Mouse (Mus musculus) embryonic facial prominence, embryonic 11.5 days (tissue): ENCODE data around the gene Pou6f1. TPM values are rescaled to one million over a fixed set of nuclear protein-coding genes. Genes with fewer than 3 reads are reported as not detected.
"Not testable (repeated sequence)": the region's sequence is repeated elsewhere in the genome, so short reads cannot be mapped to it uniquely, and the experiment has no call there.

Source experiments
- ATAC-seq: fragments of 200-750 bp; cut with Nextera tagmentation; replicated peaks from 2 replicates; pipeline ENCODE4 v1.8.0; 2017; ENCODE audit warnings: low read depth; ENCODE audit not compliant: insufficient number of reproducible peaks, low FRiP score, low TSS enrichment
- DNase-seq: peaks from one replicate; pipeline ENCODE4 v3.0.0-alpha.2; 2015; ENCODE audit warnings: low spot score
- H3K27ac ChIP-seq: fragments of 300-500 bp; sonication (generic); replicated peaks from 2 replicates; pipeline ENCODE4 v1.5.1; 2014; ENCODE audit warnings: mild to moderate bottlenecking, low read depth, low read length, control low read depth
- H3K27me3 ChIP-seq: fragments of 300-500 bp; sonication (generic); 2 replicates; pipeline ENCODE4 v1.6.1; 2014; ENCODE audit warnings: mild to moderate bottlenecking, low read length, moderate library complexity, mixed read lengths; ENCODE audit not compliant: control insufficient read depth, insufficient read depth
- H3K36me3 ChIP-seq: fragments of 300-500 bp; sonication (generic); replicated peaks from 2 replicates; pipeline ENCODE4 v1.6.1; 2014; ENCODE audit warnings: low read depth, mild to moderate bottlenecking, low read length, moderate library complexity, mixed read lengths; ENCODE audit not compliant: control insufficient read depth, insufficient read depth
- H3K4me1 ChIP-seq: fragments of 300-500 bp; sonication (generic); 2 replicates; pipeline ENCODE4 v1.6.1; 2014; ENCODE audit warnings: low read length, mixed read lengths; ENCODE audit not compliant: control insufficient read depth, insufficient read depth
- H3K4me2 ChIP-seq: fragments of 300-500 bp; sonication (generic); 2 replicates; pipeline ENCODE4 v1.6.1; 2014; ENCODE audit warnings: low read depth, mild to moderate bottlenecking, control low read depth, low read length, moderate library complexity
- H3K4me3 ChIP-seq: fragments of 300-500 bp; sonication (generic); 2 replicates; pipeline ENCODE4 v1.5.1; 2014; ENCODE audit warnings: low read depth, low read length, control low read depth
- H3K9ac ChIP-seq: fragments of 300-500 bp; sonication (generic); replicated peaks from 2 replicates; pipeline ENCODE4 v1.6.1; 2014; ENCODE audit warnings: mild to moderate bottlenecking, control low read depth, low read length
- H3K9me3 ChIP-seq: fragments of 300-500 bp; sonication (generic); replicated peaks from 2 replicates; pipeline ENCODE4 v1.6.1; 2016; ENCODE audit warnings: mild to moderate bottlenecking, low read length, inconsistent platforms, mixed read lengths; ENCODE audit not compliant: control insufficient read depth
- WGBS: fragments of 180-500 bp; shearing (Covaris S2); extraction: QIAGEN DNeasy Blood & Tissue Kit; methylation state at CpG from one replicate; pipeline ENCODE4 v1.1.7; 2014; 5-methylcytosine and 5-hydroxymethylcytosine counted together
- polyA plus RNA-seq: library from polyadenylated mRNA; unstranded; fragments of >200 nt; fragmentation: Nextera tagmentation; extraction: Ambion mirVana; gene quantifications from 2 replicates; pipeline ENCODE4 v1.2.1, GENCODE M21; 2014

Pou6f1 gene
- polyA plus RNA-seq, 1 experiment from 2014 or later, result 5.9 TPM

DNA sequence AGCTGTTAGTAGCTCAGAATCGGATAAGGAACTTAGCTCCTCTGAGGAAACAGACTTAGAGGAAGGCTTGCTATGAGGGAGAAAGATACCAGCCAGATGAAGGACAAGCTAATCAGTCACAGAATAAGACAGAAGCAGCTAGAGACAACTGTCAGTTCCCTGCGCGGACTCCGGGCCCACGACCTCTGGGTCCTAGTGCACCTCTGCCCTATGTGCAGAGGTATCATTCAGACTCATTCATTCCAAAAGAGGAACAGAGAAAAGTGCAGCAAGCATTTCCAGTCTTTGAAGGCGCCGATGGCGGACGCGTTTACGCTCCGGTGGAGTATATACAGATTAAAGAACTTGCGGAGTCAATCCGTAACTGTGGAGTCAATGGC, 56.1 kb downstream of the Pou6f1 start:
- H3K36me3 ChIP-seq, H3K4me1 ChIP-seq, H3K4me2 ChIP-seq, DNase-seq, ATAC-seq, H3K27ac ChIP-seq, H3K27me3 ChIP-seq, H3K9me3 ChIP-seq, H3K4me3 ChIP-seq, H3K9ac ChIP-seq: not testable (repeated sequence)
- 96% methylated on average over 12 of the region's 14 CpGs for WGBS

DNA sequence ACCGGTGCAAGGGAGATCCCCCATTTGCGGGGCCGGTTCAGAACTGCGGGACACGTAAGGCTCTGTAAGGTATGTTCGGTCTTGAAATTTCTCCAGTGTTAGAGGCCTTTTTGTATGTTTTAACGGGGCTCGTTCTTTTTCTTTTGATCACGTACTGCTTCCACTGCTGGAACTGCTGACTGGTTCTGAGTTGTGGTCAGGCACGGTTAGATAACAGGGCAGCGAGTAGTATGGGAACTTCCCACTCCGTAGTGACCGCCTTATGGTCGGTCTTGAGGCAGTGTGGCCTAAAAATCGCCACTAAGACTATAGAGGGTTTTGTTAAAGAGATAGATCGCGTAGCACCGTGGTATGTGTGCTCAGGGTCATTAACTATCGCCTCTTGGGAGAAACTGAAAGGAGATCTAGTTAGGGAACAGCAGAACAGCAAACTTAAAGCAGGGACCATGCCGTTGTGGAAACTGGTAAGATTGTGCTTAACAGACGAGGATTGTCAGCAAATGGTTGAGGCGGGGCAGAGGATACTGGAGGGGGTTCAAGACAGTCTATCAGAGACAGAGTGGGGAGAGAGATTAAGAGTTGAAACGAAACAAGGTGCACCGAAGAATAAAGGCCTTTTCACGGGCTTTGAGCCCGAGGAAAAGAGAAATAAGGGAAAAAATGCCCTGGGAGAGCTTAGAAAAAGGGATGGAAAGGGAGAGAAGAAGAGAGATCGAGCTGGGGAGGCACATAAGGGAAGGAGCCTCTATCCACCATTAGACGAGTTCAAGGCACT, 56.7 kb downstream of the Pou6f1 start:
- H3K4me2 ChIP-seq, ATAC-seq, H3K27ac ChIP-seq, H3K9me3 ChIP-seq, H3K9ac ChIP-seq, H3K4me3 ChIP-seq, H3K4me1 ChIP-seq, DNase-seq, H3K36me3 ChIP-seq, H3K27me3 ChIP-seq: not testable (repeated sequence)
- 98% methylated on average over 26 of the region's 28 CpGs for WGBS

DNA sequence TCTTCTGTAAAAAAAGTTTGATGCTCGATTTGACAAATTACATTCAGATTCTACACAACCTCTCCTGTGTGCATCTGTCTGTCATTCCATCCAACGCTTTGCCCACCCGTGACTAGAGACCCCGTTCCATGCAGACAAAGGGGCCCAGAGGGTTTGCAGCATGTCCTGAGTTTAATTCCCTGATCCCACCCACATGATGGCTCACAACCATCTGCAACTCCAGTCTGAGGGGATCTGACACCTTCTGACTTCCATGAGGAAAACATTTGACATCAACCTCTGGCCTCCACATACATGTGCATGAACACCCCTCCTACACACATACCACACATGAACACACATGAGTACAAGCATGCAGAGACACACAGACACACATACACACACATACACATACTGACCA, 58.4 kb downstream of the Pou6f1 start:
- Histone ChIP-seq H3K27ac (no peak overlapping the region), H3K4me1 (no peaks in the 10 kb centered on the region), H3K4me3 (no peak overlapping the region), H3K9ac (no peak overlapping the region), H3K36me3 (no peaks in the 10 kb centered on the region), H3K4me2 (no peak overlapping the region), H3K27me3 (no peaks in the 10 kb centered on the region), H3K9me3 (no peaks in the 10 kb centered on the region)
- WGBS, result 96% methylated on average over 4 of the region's 4 CpGs
- DNase-seq (no peak), ATAC-seq (no peak)

DNA sequence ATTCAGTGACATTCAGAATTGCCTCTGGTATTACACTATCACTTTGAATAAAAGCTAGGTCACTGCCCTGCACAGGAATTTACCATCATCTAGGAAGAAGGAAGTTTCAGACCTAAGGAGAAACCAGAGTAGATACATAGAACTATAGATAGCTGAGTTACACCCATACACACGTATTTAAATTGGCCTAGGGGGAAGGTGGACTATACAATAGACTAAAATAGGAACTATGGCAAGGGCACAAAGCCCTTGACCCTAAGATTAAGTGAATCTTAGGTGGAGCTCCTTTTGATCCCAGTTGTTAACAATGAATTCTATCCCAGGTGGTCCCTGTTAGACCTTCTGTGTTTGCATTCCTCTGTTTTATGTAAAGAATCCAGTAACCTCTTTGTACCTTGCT, 58.8 kb downstream of the Pou6f1 start:
- H3K36me3 ChIP-seq, ATAC-seq: not testable (repeated sequence)
- WGBS, result 78% methylated on average over 1 of the region's 1 CpGs

DNA sequence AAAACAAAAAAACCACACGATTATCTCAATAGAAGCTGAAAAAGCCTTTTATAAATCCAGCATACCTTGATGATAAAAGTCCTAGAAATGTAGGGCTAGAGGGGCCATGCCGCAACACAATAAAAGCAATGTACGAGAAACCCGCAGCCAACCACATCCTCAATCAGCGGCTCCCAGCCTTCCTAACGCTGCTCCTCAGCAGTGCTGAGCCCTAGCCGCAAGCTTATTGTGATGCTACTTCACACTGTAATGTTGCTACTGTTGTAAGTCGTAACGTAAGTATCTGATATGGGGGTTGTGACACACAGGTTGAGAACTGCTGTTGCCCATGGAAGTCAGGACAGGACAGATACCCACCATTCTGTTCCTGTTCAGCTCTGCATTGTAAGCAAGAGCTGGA, 60.4 kb downstream of the Pou6f1 start:
- WGBS, result 95% methylated on average over 9 of the region's 9 CpGs
- no peak for DNase-seq
- no peaks in the 10 kb centered on the region for H3K36me3 ChIP-seq
- no peak overlapping the region for H3K4me2 ChIP-seq
- no peak for ATAC-seq
- H3K9me3 ChIP-seq, result no peaks in the 10 kb centered on the region
- no peaks in the 10 kb centered on the region for H3K27me3 ChIP-seq
- no peak overlapping the region for H3K9ac ChIP-seq
- no peak overlapping the region for H3K27ac ChIP-seq
- H3K4me1 ChIP-seq, result no peaks in the 10 kb centered on the region
- no peak overlapping the region for H3K4me3 ChIP-seq

More for the DNA sequence above, 58.8 kb downstream of the Pou6f1 start:
- not testable (repeated sequence) for H3K4me1 ChIP-seq, H3K27me3 ChIP-seq, H3K27ac ChIP-seq, H3K9me3 ChIP-seq, H3K4me2 ChIP-seq, H3K4me3 ChIP-seq, DNase-seq, H3K9ac ChIP-seq

DNA sequence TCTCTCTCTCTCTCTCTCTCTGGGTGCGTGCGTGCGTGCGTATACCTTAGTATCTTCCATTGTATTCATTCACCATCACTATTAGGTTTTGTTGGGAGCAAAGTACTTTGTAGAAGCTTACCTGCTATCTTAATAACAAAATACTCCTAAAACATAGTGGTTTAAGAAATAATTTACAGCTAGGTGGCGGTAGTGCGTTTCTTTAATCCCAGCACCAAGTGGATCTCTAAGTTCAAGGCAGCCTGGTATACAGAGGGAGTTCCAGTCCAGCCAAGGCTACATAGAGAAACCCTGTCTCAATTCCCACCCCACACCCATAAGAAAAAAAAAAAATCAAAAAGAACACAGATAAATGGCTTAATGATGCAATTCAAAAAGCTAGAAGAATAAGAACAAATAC, 61.9 kb downstream of the Pou6f1 start:
- DNase-seq (peak; percentile 53), ATAC-seq (no peak)
- Histone ChIP-seq H3K27ac (no peak overlapping the region), H3K27me3 (no peaks in the 10 kb centered on the region), H3K9me3 (no peaks in the 10 kb centered on the region), H3K36me3 (no peaks in the 10 kb centered on the region), H3K4me3 (no peak overlapping the region), H3K4me1 (no peaks in the 10 kb centered on the region), H3K4me2 (no peak overlapping the region), H3K9ac (no peak overlapping the region)
- WGBS, result 92% methylated on average over 6 of the region's 6 CpGs

GRCm38 (mm10) chr15:100527900-100528299, 71.9 kb downstream of the Pou6f1 start:
- 80% methylated on average over 5 of the region's 5 CpGs for WGBS
- DNase-seq (no peak), ATAC-seq (no peak)
- Histone ChIP-seq H3K4me1 (no peaks in the 10 kb centered on the region), H3K4me3 (no peak overlapping the region), H3K36me3 (no peaks in the 10 kb centered on the region; the same call in 1 of the 2 replicates), H3K4me2 (no peak overlapping the region), H3K27me3 (no peaks in the 10 kb centered on the region), H3K9ac (no peak overlapping the region), H3K27ac (no peak overlapping the region), H3K9me3 (no peaks in the 10 kb centered on the region)

- WGBS, result 93% methylated on average over 14 of the region's 14 CpGs
- no peaks in the 10 kb centered on the region for H3K27me3 ChIP-seq
- no peaks in the 10 kb centered on the region for H3K9me3 ChIP-seq
- H3K27ac ChIP-seq, result no peak overlapping the region
- no peaks in the 10 kb centered on the region for H3K4me1 ChIP-seq
- H3K9ac ChIP-seq, result no peak overlapping the region
- H3K4me2 ChIP-seq, result no peak overlapping the region
- no peaks in the 10 kb centered on the region; the same call in none of the 2 replicates for H3K36me3 ChIP-seq
- DNase-seq (no peak), ATAC-seq (no peak)
- H3K4me3 ChIP-seq, result no peak overlapping the region
Observed at GRCm38 (mm10) chr15:100525405-100525804, 74.4 kb downstream of the Pou6f1 start.
